Mouse (Mus musculus): ENCODE measurements at regions not wholly inside any gene's neighbourhood (a gene's known extent, or its start where the extent isn't known, plus 50 kb on each side); places are given as distances from the start of the nearest gene placed in this dataset.

DNA sequence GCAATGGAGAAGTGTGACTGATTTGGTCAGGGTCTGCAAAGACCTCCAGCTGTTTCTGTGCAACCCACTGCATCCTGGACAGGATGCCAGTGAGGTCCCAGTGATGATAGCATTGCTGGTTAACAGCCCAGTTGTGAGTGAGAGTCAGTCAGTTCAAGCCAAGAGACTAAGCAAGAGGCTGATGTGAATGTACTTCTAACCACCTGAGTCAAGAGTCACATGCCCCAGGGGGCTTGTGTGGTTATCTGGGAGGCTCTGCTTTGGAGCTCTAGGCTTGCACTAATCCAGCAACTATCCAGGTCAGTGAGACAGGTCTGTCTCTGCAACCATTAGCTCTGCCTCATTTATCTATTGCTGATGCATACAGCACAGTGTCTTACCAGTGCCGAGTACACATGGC lies 55.5 kb upstream of the Irf2bp2 start:
- DNase-seq (ENCODE audit: low read depth, low spot score): no peak
- Histone ChIP-seq H3K36me3 (ENCODE audit: control insufficient read depth, insufficient read depth, low read length, poor library complexity, severe bottlenecking) (no peaks in the 10 kb centered on the region), H3K27me3 (ENCODE audit: control insufficient read depth, insufficient read depth, low read length, poor library complexity, severe bottlenecking) (no peaks in the 10 kb centered on the region)

DNA sequence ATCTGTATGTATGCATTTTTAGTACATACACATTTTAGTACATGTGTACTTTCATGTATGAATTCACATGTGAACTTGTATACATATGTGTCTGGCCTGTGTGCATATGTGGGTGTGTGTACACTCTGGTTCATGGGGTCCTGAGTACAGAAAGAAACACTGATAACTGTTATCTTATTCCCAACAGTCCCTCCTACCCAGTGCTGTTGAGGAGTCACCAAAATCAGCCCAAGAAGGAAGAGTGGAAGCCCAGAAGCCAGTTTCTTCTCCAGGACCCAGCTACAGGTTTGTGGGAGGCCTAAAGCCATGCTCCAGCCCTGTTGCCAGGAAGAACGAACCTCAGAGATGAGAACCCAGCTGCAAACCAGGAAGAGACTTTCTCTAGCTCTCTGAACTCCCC lies 53.6 kb upstream of the Irf2bp2 start:
- DNase-seq (ENCODE audit: low read depth, low spot score): no peak
- Histone ChIP-seq H3K27me3 (ENCODE audit: control insufficient read depth, insufficient read depth, low read length, poor library complexity, severe bottlenecking) (no peaks in the 10 kb centered on the region), H3K36me3 (ENCODE audit: control insufficient read depth, insufficient read depth, low read length, poor library complexity, severe bottlenecking) (no peaks in the 10 kb centered on the region)

DNA sequence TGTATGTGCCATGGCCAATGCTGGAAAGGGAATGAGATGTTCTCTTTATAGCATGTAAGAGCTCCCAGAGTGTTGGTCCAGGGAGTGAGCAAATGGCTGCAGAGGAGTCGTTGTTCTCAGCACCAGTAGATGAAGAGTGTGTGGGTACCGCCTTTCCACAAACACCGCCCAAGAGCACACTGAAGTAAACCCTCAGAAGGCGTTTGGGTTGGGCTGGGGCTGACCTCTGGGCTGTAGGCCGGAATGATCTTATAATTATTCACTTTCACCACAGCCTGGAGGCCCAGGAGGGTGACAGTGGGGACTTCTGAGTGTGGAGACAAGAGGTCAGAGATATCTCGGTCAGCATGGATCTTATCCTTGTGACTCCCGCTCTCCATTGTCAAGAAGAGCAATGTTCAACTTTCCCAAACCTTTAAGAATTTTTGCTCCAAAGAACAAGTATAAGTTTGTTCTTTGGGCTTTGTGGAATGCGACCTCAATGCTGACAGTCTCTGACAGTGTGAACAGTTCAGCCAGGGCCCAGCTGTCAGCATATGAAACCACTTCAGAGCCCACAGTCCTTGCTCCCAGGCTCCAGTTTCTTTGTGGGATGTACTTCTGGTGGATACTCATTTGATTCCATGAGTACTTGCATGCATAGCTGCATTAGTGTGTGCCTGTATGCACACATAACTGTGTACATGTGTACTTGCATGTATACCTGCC lies 53.0 kb upstream of the Irf2bp2 start:
- Histone ChIP-seq H3K27me3 (ENCODE audit: control insufficient read depth, insufficient read depth, low read length, poor library complexity, severe bottlenecking) (no peaks in the 10 kb centered on the region), H3K36me3 (ENCODE audit: control insufficient read depth, insufficient read depth, low read length, poor library complexity, severe bottlenecking) (no peaks in the 10 kb centered on the region)
- no peak for DNase-seq (ENCODE audit: low read depth, low spot score)

DNA sequence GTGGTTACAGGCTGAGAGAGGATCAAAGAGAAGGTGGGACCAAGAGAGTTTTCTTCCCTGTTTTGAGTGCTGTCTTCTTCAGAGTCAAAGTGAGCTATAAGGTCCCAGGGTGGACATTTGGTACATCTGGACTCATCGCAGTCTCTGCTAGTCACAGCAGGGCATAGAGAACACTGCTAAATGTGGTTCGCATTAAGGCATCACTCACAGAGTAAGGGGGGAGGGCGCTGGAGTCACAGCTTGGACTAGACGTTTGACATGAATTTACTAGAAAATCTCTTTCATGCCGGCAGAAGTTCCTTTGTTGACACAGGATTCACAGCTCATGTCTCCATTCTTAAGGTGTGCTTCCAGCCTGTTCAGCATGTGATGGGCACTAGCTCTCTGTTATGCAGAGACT lies 50.4 kb upstream of the Irf2bp2 start:
- Histone ChIP-seq H3K27me3 (ENCODE audit: control insufficient read depth, insufficient read depth, low read length, poor library complexity, severe bottlenecking) (no peaks in the 10 kb centered on the region), H3K36me3 (ENCODE audit: control insufficient read depth, insufficient read depth, low read length, poor library complexity, severe bottlenecking) (no peaks in the 10 kb centered on the region)
- no peak for DNase-seq (ENCODE audit: low read depth, low spot score)

Measured in splenic B cell, adult 2 months (primary cell).